Mouse (Mus musculus): ENCODE measurements around the gene Slc11a2. TPM values are rescaled to one million over a fixed set of nuclear protein-coding genes. Genes with fewer than 3 reads are reported as not detected.
"Not testable (repeated sequence)": the region's sequence is repeated elsewhere in the genome, so short reads cannot be mapped to it uniquely, and the experiment has no call there.

Gene Slc11a2
- total and polyA plus RNA-seq, 3 experiments = 8.9 to 18.6 (median 13.0) TPM

DNA sequence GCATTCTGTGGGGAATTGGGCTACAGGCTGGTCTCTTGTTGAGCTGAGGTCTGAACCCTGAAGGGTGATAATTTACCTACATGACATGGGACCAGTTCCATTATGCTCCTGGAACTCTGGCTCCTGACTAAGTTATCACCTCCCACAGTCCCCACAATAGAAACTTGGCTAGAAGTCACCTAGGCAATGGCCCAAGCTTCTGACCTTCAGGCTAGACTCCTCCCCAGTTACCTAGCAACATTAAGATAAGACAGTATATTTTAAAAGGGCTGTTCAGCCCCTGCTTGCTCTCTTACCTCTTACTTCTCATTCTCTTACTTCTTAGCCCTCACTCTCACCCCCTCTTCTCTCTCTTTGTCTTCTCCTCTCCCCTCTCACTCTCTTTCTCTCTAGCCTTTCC, 79.4 kb downstream of the Slc11a2 start:
- Histone ChIP-seq H3K27ac (ENCODE audit: insufficient read depth, low read depth) (no peak overlapping the region), H3K4me1 (ENCODE audit: control insufficient read depth in 1 of 2, insufficient read depth in 2 of 2) (peaks cover 2 to 4% of the 10 kb centered on the region in 2 experiments; a peak in 1 of 4 replicates), H3K27me3 (replicated peaks) (peaks cover 4% of the 10 kb centered on the region), H3K4me3 (replicated peaks in 1 of 3; ENCODE audit: low read depth in 2 of 3, low read length in 2 of 3, poor library complexity in 1 of 3) (no peak overlapping the region), H3K9me3 (replicated peaks; ENCODE audit: low read length) (no peaks in the 10 kb centered on the region), H3K9ac (ENCODE audit: insufficient read depth, low read depth) (no peak overlapping the region), H3K4me2 (ENCODE audit: insufficient read depth, low read depth, poor library complexity, severe bottlenecking) (no peak overlapping the region), H3K79me2 (replicated peaks; ENCODE audit: control insufficient read depth, extremely low read depth, insufficient read depth, poor library complexity, severe bottlenecking) (no peaks in the 10 kb centered on the region), H3K36me3 (replicated peaks in 1 of 2; ENCODE audit: control insufficient read depth in 1 of 2, insufficient read depth in 1 of 2, low read length in 1 of 2) (no peaks in the 10 kb centered on the region)
- TF ChIP-seq MAX (IDR thresholded peaks at IDR 0.05; ENCODE audit: low read length) = no peak
- no peak for TF ChIP-seq TBP (conservative IDR thresholded peaks at IDR 0.05; ENCODE audit: low read depth, low read length)
- no peak for TF ChIP-seq PAX5 (IDR thresholded peaks at IDR 0.05; ENCODE audit: low read length)
- no peak for TF ChIP-seq CHD1 (IDR thresholded peaks at IDR 0.05; ENCODE audit: low read depth, low read length)
- no peak for TF ChIP-seq USF2 (conservative IDR thresholded peaks at IDR 0.05; ENCODE audit: low read depth, low read length)
- TF ChIP-seq SIN3A (IDR thresholded peaks at IDR 0.05; ENCODE audit: low read length) = no peak
- TF ChIP-seq MXI1 (IDR thresholded peaks at IDR 0.05; ENCODE audit: low read depth, low read length) = no peak
- TF ChIP-seq JUN (IDR thresholded peaks at IDR 0.05; ENCODE audit: insufficient read depth, low read depth, low read length) = no peak
- no peak for TF ChIP-seq ZNF384 (IDR thresholded peaks at IDR 0.05; ENCODE audit: low read depth, low read length)
- no peak for TF ChIP-seq NELFE (IDR thresholded peaks at IDR 0.05; ENCODE audit: low read depth, low read length)
- no peak for TF ChIP-seq GABPA (IDR thresholded peaks at IDR 0.05; ENCODE audit: insufficient replicate concordance, low read depth, low read length)
- no peak for TF ChIP-seq E2F4 (IDR thresholded peaks at IDR 0.05; ENCODE audit: insufficient replicate concordance, low read depth, low read length)
- TF ChIP-seq USF1 (IDR thresholded peaks at IDR 0.05; ENCODE audit: low read depth, low read length) = no peak
- no peak for TF ChIP-seq HCFC1 (IDR thresholded peaks at IDR 0.05; ENCODE audit: low read depth, low read length)
- no peak for TF ChIP-seq IRF4 (IDR thresholded peaks at IDR 0.05; ENCODE audit: low read depth, low read length)
- DNase-seq (ENCODE audit: extremely low read depth) = no peak
- in situ Hi-C loops (cut with MboI; ENCODE audit: low pct_ligation_motif_present, low pct_unique_long_range_greater_than_20kb, low sequenced_read_pairs) = no loop called here
- dilution Hi-C loops (cut with MboI; ENCODE audit: extremely low pct_ligation_motif_present, extremely low pct_unique_long_range_greater_than_20kb, low sequenced_read_pairs) = no loop called here

DNA sequence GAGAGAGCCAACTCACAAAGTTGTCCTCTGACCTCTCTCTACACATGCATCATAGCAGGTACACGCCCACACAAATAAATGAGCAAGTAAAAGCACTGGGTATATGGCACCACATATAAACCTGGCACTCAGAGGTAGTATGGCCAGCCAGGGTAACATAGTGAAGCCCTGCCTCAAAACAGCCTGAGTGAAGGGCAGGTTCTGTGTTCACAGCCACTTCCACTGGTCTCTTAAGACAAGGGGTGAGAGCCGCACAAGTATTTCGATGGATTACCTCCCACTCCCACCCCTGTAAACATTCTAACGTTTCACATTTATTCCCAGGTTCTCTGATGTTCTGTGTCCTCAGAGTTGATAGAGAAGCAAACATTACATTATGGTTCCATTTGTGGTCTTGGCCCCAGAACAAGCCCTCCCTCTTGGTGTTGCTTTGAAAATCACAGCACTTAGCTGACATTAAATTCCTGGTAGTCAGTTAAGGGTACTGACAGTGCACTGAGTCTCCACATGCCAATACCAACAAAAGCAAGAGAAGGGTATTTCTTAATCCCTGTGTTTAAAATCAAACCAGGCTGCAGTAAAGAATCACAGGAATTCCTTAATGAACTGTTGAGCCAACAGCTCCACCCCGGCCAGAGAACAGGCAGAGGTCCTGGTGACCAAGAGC, 83.4 kb downstream of the Slc11a2 start:
- H3K4me1 ChIP-seq (ENCODE audit: control insufficient read depth in 1 of 2, insufficient read depth in 2 of 2); DNase-seq (ENCODE audit: extremely low read depth); dilution Hi-C loops (cut with MboI; ENCODE audit: extremely low pct_ligation_motif_present, extremely low pct_unique_long_range_greater_than_20kb, low sequenced_read_pairs); H3K27me3 ChIP-seq (replicated peaks); H3K36me3 ChIP-seq (replicated peaks in 1 of 2; ENCODE audit: control insufficient read depth in 1 of 2, insufficient read depth in 1 of 2, low read length in 1 of 2); H3K9ac ChIP-seq (ENCODE audit: insufficient read depth, low read depth); in situ Hi-C loops (cut with MboI; ENCODE audit: low pct_ligation_motif_present, low pct_unique_long_range_greater_than_20kb, low sequenced_read_pairs); H3K27ac ChIP-seq (ENCODE audit: insufficient read depth, low read depth); H3K9me3 ChIP-seq (replicated peaks; ENCODE audit: low read length); H3K79me2 ChIP-seq (replicated peaks; ENCODE audit: control insufficient read depth, extremely low read depth, insufficient read depth, poor library complexity, severe bottlenecking); H3K4me2 ChIP-seq (ENCODE audit: insufficient read depth, low read depth, poor library complexity, severe bottlenecking); H3K4me3 ChIP-seq (replicated peaks in 1 of 3; ENCODE audit: low read depth in 2 of 3, low read length in 2 of 3, poor library complexity in 1 of 3): not testable (repeated sequence)

Other genes starting within 250 kb of the Slc11a2 start
- gene Atf1, start 197.3 kb downstream of the Slc11a2 start, total RNA-seq (2012; rRNA removed) = 28.0 and 28.2 TPM in 2 replicates
- gene Atf1, start 197.3 kb downstream of the Slc11a2 start, total RNA-seq (2014; rRNA removed) = 48.4 and 51.1 TPM in 2 replicates
- 111 and 133 TPM in 2 replicates for gene Atf1, start 197.3 kb downstream of the Slc11a2 start, polyA plus RNA-seq (2012; ENCODE audit: insufficient read length, low read depth)
- not detected in 2 replicates for gene Tmprss12, start 144.2 kb downstream of the Slc11a2 start, total RNA-seq (2012; rRNA removed)
- gene Tmprss12, start 144.2 kb downstream of the Slc11a2 start, total RNA-seq (2014; rRNA removed) = not detected in 2 replicates
- not detected in 2 replicates for gene Tmprss12, start 144.2 kb downstream of the Slc11a2 start, polyA plus RNA-seq (2012; ENCODE audit: insufficient read length, low read depth)
- 5.8 and 6.5 TPM in 2 replicates for gene Mettl7a1, start 120.9 kb downstream of the Slc11a2 start, total RNA-seq (2012; rRNA removed)
- gene Mettl7a1, start 120.9 kb downstream of the Slc11a2 start, total RNA-seq (2014; rRNA removed) = 17.2 and 17.9 TPM in 2 replicates
- 14.2 and 14.9 TPM in 2 replicates for gene Mettl7a1, start 120.9 kb downstream of the Slc11a2 start, polyA plus RNA-seq (2012; ENCODE audit: insufficient read length, low read depth)
- 0.17 TPM in 1 of 2 replicates, not detected in the other for gene Mettl7a3, start 90.1 kb downstream of the Slc11a2 start, total RNA-seq (2012; rRNA removed)
- gene Mettl7a3, start 90.1 kb downstream of the Slc11a2 start, total RNA-seq (2014; rRNA removed) = not detected in 2 replicates
- 0.33 and 0.70 TPM in 2 replicates for gene Mettl7a3, start 90.1 kb downstream of the Slc11a2 start, polyA plus RNA-seq (2012; ENCODE audit: insufficient read length, low read depth)
- gene Methig1, start 71.9 kb downstream of the Slc11a2 start, total RNA-seq (2012; rRNA removed) = not detected in 2 replicates
- not detected in 2 replicates for gene Methig1, start 71.9 kb downstream of the Slc11a2 start, total RNA-seq (2014; rRNA removed)
- not detected in 2 replicates for gene Methig1, start 71.9 kb downstream of the Slc11a2 start, polyA plus RNA-seq (2012; ENCODE audit: insufficient read length, low read depth)
- gene Mettl7a2, start 71.9 kb downstream of the Slc11a2 start, total RNA-seq (2012; rRNA removed) = not detected in 2 replicates
- not detected in 2 replicates for gene Mettl7a2, start 71.9 kb downstream of the Slc11a2 start, total RNA-seq (2014; rRNA removed)
- not detected in 2 replicates for gene Mettl7a2, start 71.9 kb downstream of the Slc11a2 start, polyA plus RNA-seq (2012; ENCODE audit: insufficient read length, low read depth)
- gene Higd1c, start 60.5 kb downstream of the Slc11a2 start, total RNA-seq (2012; rRNA removed) = not detected in 2 replicates
- gene Higd1c, start 60.5 kb downstream of the Slc11a2 start, total RNA-seq (2014; rRNA removed) = not detected in 2 replicates
- gene Higd1c, start 60.5 kb downstream of the Slc11a2 start, polyA plus RNA-seq (2012; ENCODE audit: insufficient read length, low read depth) = not detected in 2 replicates
- not detected in 2 replicates for gene Gm5475, start 2.9 kb downstream of the Slc11a2 start, total RNA-seq (2012; rRNA removed)
- gene Gm5475, start 2.9 kb downstream of the Slc11a2 start, total RNA-seq (2014; rRNA removed) = not detected in 2 replicates
- not detected in 2 replicates for gene Gm5475, start 2.9 kb downstream of the Slc11a2 start, polyA plus RNA-seq (2012; ENCODE audit: insufficient read length, low read depth)
- gene Letmd1, start 44.0 kb upstream of the Slc11a2 start, total RNA-seq (2012; rRNA removed) = 30.3 and 39.0 TPM in 2 replicates
- 28.5 and 31.4 TPM in 2 replicates for gene Letmd1, start 44.0 kb upstream of the Slc11a2 start, total RNA-seq (2014; rRNA removed)
- gene Letmd1, start 44.0 kb upstream of the Slc11a2 start, polyA plus RNA-seq (2012; ENCODE audit: insufficient read length, low read depth) = 44.0 and 51.3 TPM in 2 replicates
- gene Csrnp2, start 70.4 kb upstream of the Slc11a2 start, total RNA-seq (2012; rRNA removed) = 3.5 TPM in 2 replicates
- gene Csrnp2, start 70.4 kb upstream of the Slc11a2 start, total RNA-seq (2014; rRNA removed) = 2.3 and 2.4 TPM in 2 replicates
- gene Csrnp2, start 70.4 kb upstream of the Slc11a2 start, polyA plus RNA-seq (2012; ENCODE audit: insufficient read length, low read depth) = 2.0 and 2.3 TPM in 2 replicates
- gene Tfcp2, start 126.9 kb upstream of the Slc11a2 start, total RNA-seq (2012; rRNA removed) = 5.8 and 7.8 TPM in 2 replicates
- 6.3 and 6.8 TPM in 2 replicates for gene Tfcp2, start 126.9 kb upstream of the Slc11a2 start, total RNA-seq (2014; rRNA removed)
- gene Tfcp2, start 126.9 kb upstream of the Slc11a2 start, polyA plus RNA-seq (2012; ENCODE audit: insufficient read length, low read depth) = 5.3 and 5.9 TPM in 2 replicates
- gene Pou6f1, start 174.9 kb upstream of the Slc11a2 start, total RNA-seq (2012; rRNA removed) = 3.5 and 7.4 TPM in 2 replicates
- 0.97 and 1.7 TPM in 2 replicates for gene Pou6f1, start 174.9 kb upstream of the Slc11a2 start, total RNA-seq (2014; rRNA removed)
- gene Pou6f1, start 174.9 kb upstream of the Slc11a2 start, polyA plus RNA-seq (2012; ENCODE audit: insufficient read length, low read depth) = 6.3 and 9.1 TPM in 2 replicates
- 56.0 and 63.8 TPM in 2 replicates for gene Dazap2, start 190.3 kb upstream of the Slc11a2 start, total RNA-seq (2012; rRNA removed)
- 139 and 159 TPM in 2 replicates for gene Dazap2, start 190.3 kb upstream of the Slc11a2 start, total RNA-seq (2014; rRNA removed)
- 160 and 213 TPM in 2 replicates for gene Dazap2, start 190.3 kb upstream of the Slc11a2 start, polyA plus RNA-seq (2012; ENCODE audit: insufficient read length, low read depth)
- gene Smagp, start 211.9 kb upstream of the Slc11a2 start, total RNA-seq (2012; rRNA removed) = 4.9 and 7.0 TPM in 2 replicates
- gene Smagp, start 211.9 kb upstream of the Slc11a2 start, total RNA-seq (2014; rRNA removed) = 0.55 and 1.3 TPM in 2 replicates
- 3.2 and 4.8 TPM in 2 replicates for gene Smagp, start 211.9 kb upstream of the Slc11a2 start, polyA plus RNA-seq (2012; ENCODE audit: insufficient read length, low read depth)
- 60.4 and 64.8 TPM in 2 replicates for gene Bin2, start 244.5 kb upstream of the Slc11a2 start, total RNA-seq (2012; rRNA removed)
- gene Bin2, start 244.5 kb upstream of the Slc11a2 start, total RNA-seq (2014; rRNA removed) = 49.2 and 51.4 TPM in 2 replicates
- 72.8 and 89.9 TPM in 2 replicates for gene Bin2, start 244.5 kb upstream of the Slc11a2 start, polyA plus RNA-seq (2012; ENCODE audit: insufficient read length, low read depth)

Data from CH12.LX (cell line).